Comparison of ENCODE assay signal across 9 mouse cellular contexts in the genomic region with DNA sequence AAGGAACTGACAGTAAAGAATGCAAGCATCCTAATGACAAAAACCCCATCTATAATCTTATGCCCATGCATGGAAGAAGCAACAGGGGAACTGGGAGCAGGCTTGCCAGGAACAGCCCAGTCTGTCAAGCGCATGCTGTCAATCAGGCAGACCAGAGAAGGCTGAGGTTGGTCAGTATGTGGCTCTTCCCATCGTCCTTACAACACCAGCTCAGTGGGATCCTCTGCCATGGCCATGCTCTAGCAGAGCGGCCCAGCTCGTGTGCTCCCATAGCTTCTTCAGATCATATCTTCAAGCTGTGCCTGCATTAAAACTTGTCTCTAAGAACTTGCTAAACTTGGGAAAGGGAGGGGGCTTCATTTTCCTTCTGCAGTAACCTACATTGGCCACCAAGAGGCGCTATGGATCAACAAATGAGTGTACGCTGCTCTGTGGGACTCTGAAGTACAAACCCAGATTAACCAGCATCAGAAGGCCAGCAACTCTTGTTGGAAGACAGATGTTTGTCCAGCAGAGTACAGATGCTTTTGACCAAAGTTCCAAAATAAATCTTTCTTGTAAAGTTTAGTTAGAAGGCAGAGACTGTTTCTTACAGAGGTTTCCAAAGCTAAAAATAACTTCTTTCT.
DNase-seq lines count a peak whose midpoint lies in the region; ATAC-seq and TF ChIP-seq lines count a peak whose summit lies in the region.
"Had no signal": no experiment of that assay in that cellular context is flagged by ENCODE, and none has a peak within 500 bp of the region (broad histone marks: within the 10 kb centered on the region; RNA-seq: fewer than 3 reads in every experiment).

No protein-coding gene starts in this region.

- peak; percentile 9 to 35 for DNase-seq in cerebellum, adult 18-20 months
- DNase-seq in cerebellum, adult 11 months, result no peak
- DNase-seq in c-Kit-positive CD71-positive TER-119-positive erythroid progenitor cells, embryonic 14.5 days (ENCODE audit: low spot score), result peak; percentile 48
- peak; percentile 41 for DNase-seq in gastrocnemius, postnatal 14 days
- DNase-seq in kidney, postnatal 4 days, result peak; percentile 55 to 71
- DNase-seq in thymus, postnatal 0 days (ENCODE audit: low spot score), result peak; percentile 70
- DNase-seq: liver, embryonic 13.5 days had no signal

- peak; percentile 44; the same call in 1 of the 2 replicates for ATAC-seq in megakaryocyte-erythroid progenitor cell, adult 5-6 weeks (replicated peaks; ENCODE audit: low FRiP score, low TSS enrichment, poor library complexity, severe bottlenecking)

- no peaks in the 10 kb centered on the region for H3K79me2 ChIP-seq in C2C12 (ENCODE audit: control insufficient read depth, insufficient read depth)

- intact Hi-C loops in gastrocnemius, postnatal 14 days (cut with DNase I; ENCODE audit: low total_unique reads), result loop anchor here (5.0 kb wide), 1 partner anchor 846 kb away; no protein-coding TSS in a partner anchor

- peak; percentile 38 for TF ChIP-seq CTCF in C2C12 (IDR thresholded peaks at IDR 0.05; ENCODE audit: control insufficient read depth, insufficient read depth, insufficient read length)

- H3K79me3 ChIP-seq in C2C12 (ENCODE audit: low read depth), result no peaks in the 10 kb centered on the region

- no peak overlapping the region for H3K4me3 ChIP-seq in C2C12 (ENCODE audit: insufficient read depth, poor library complexity, severe bottlenecking)
- H3K4me3 ChIP-seq: liver, embryonic 13.5 days had no signal

- no peak overlapping the region for H3ac ChIP-seq in C2C12 (ENCODE audit: control insufficient read depth, insufficient read length, low read depth)

- no peaks in the 10 kb centered on the region for H3K27me3 ChIP-seq in C2C12 (ENCODE audit: control insufficient read depth, insufficient read depth, insufficient read length)
- H3K27me3 ChIP-seq: liver, embryonic 13.5 days had no signal

- no peaks in the 10 kb centered on the region for H3K36me3 ChIP-seq in C2C12 (ENCODE audit: control insufficient read depth, insufficient read depth)
- H3K36me3 ChIP-seq: liver, embryonic 13.5 days had no signal

TF ChIP-seq in C2C12, 6 proteins besides CTCF, POLR2A, EP300 and RAD21:
- TF ChIP-seq FOSL1 (IDR thresholded peaks at IDR 0.05; ENCODE audit: insufficient read depth, low read length, poor library complexity, severe bottlenecking), result no peak
- TF ChIP-seq CEBPB (IDR thresholded peaks at IDR 0.05; ENCODE audit: low read depth), result no peak
- no peak for TF ChIP-seq MYOD1 (IDR thresholded peaks at IDR 0.05; ENCODE audit: control insufficient read depth, insufficient read length, low read depth)
- TF ChIP-seq MYOG (IDR thresholded peaks at IDR 0.05; ENCODE audit: control insufficient read depth, extremely low read depth, insufficient read length), result no peak
- TF ChIP-seq USF1 (IDR thresholded peaks at IDR 0.05; ENCODE audit: low read depth), result no peak
- TF ChIP-seq MAX (IDR thresholded peaks at IDR 0.05), result no peak
